Comparison of ENCODE assay signal across 6 mouse cellular contexts in the genomic region with DNA sequence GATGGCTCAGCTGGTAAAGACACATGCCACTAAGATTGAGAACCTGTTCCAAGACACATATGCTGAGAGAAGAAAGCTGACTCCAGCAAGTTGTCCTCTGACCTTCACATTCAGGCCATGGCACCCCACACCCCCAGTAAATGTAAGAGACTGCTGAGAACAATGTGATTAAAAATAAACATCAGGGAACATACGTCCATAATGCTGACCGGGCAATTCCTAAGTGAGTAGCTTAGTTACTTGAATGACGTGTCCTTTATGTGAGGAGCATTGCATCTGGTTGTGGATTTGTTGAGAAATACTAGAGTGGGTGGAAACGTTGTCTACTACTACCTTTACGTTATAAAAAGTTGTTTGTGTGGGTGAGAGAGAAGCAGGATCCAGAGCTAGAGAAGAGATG.
"Had no signal": no experiment of that assay in that cellular context is flagged by ENCODE, and none has a peak within 500 bp of the region (broad histone marks: within the 10 kb centered on the region; RNA-seq: fewer than 3 reads in every experiment).

No protein-coding gene starts in this region.

- H3K4me2 ChIP-seq: neural tube, embryonic 12.5 days; neural tube, embryonic 13.5 days; stomach, embryonic 15.5 days had no signal

- H3K4me3 ChIP-seq: neural tube, embryonic 12.5 days; neural tube, embryonic 13.5 days; stomach, embryonic 15.5 days had no signal

- DNase-seq: thymus, adult 18-20 months; thymus, adult 2 months had no signal

- H3K27me3 ChIP-seq: neural tube, embryonic 12.5 days; neural tube, embryonic 13.5 days; stomach, embryonic 15.5 days had no signal

- H3K27ac ChIP-seq: neural tube, embryonic 12.5 days; neural tube, embryonic 13.5 days; stomach, embryonic 15.5 days; stomach, postnatal 0 days had no signal

- H3K9ac ChIP-seq: neural tube, embryonic 12.5 days; neural tube, embryonic 13.5 days; stomach, embryonic 15.5 days had no signal

- H3K9me3 ChIP-seq: neural tube, embryonic 12.5 days; stomach, embryonic 15.5 days had no signal

- H3K4me1 ChIP-seq: neural tube, embryonic 12.5 days; neural tube, embryonic 13.5 days; stomach, embryonic 15.5 days had no signal
